Mouse (Mus musculus) cerebellum, adult 18-20 months (tissue): ENCODE results near the gene Scamp4.
"Not testable (repeated sequence)": the region's sequence is repeated elsewhere in the genome, so short reads cannot be mapped to it uniquely, and the experiment has no call there.

ENCODE experiments used
- DNase-seq, 2 experiments: peaks; one replicate each; pipeline ENCODE4 v3.0.0; 2021

Gene Scamp4

GRCm38 (mm10) chr10:80578911-80579310 lies 23.8 kb upstream of the Scamp4 start:
- peak; percentile 70 to 74 for DNase-seq

GRCm38 (mm10) chr10:80583047-80583446 lies 19.6 kb upstream of the Scamp4 start:
- no peak for DNase-seq

GRCm38 (mm10) chr10:80584045-80584488 lies 18.6 kb upstream of the Scamp4 start:
- DNase-seq, result peak; percentile 58 to 63

GRCm38 (mm10) chr10:80584642-80585552 lies 17.8 kb upstream of the Scamp4 start:
- peak in 1 of 2 experiments; percentile 21 for DNase-seq

GRCm38 (mm10) chr10:80585581-80585980 lies 17.1 kb upstream of the Scamp4 start:
- DNase-seq, result no peak

GRCm38 (mm10) chr10:80586407-80587304 lies 16.0 kb upstream of the Scamp4 start:
- peak in 1 of 2 experiments; percentile 38 for DNase-seq

- no peak for DNase-seq
Observed at GRCm38 (mm10) chr10:80587305-80587657, 15.4 kb upstream of the Scamp4 start.

GRCm38 (mm10) chr10:80589127-80589878 lies 13.4 kb upstream of the Scamp4 start:
- DNase-seq, result no peak

GRCm38 (mm10) chr10:80589879-80590854 lies 12.5 kb upstream of the Scamp4 start, which contains the start of gene Abhd17a:
Gene Abhd17a (minus strand): TSS chr10:80590341.
- peak; percentile 90 to 97 for DNase-seq

GRCm38 (mm10) chr10:80596318-80596717 lies 6.4 kb upstream of the Scamp4 start:
- no peak for DNase-seq

- DNase-seq, result no peak
Observed at GRCm38 (mm10) chr10:80603364-80603763, 692 bp downstream of the Scamp4 start.

- no peak for DNase-seq
Observed at GRCm38 (mm10) chr10:80604001-80604509, 1.4 kb downstream of the Scamp4 start.

GRCm38 (mm10) chr10:80604988-80605387 lies 2.3 kb downstream of the Scamp4 start:
- no peak for DNase-seq

- not testable (repeated sequence) for DNase-seq
Observed at GRCm38 (mm10) chr10:80605721-80606120, 3.0 kb downstream of the Scamp4 start, which contains the start of gene Gm49322. Gene Gm49322 (plus strand): TSS chr10:80606021.

- no peak for DNase-seq
Observed at GRCm38 (mm10) chr10:80606306-80606705, 3.6 kb downstream of the Scamp4 start.

- DNase-seq, result no peak
Observed at GRCm38 (mm10) chr10:80606737-80607350, 4.2 kb downstream of the Scamp4 start.

GRCm38 (mm10) chr10:80608435-80608834 lies 5.8 kb downstream of the Scamp4 start:
- DNase-seq, result no peak

GRCm38 (mm10) chr10:80609269-80609924 lies 6.7 kb downstream of the Scamp4 start:
- no peak for DNase-seq

GRCm38 (mm10) chr10:80610116-80610785 lies 7.6 kb downstream of the Scamp4 start:
- DNase-seq, result peak; percentile 90
